Mouse (Mus musculus): ENCODE measurements around the gene Tle1.

The Tle1 gene

DNA sequence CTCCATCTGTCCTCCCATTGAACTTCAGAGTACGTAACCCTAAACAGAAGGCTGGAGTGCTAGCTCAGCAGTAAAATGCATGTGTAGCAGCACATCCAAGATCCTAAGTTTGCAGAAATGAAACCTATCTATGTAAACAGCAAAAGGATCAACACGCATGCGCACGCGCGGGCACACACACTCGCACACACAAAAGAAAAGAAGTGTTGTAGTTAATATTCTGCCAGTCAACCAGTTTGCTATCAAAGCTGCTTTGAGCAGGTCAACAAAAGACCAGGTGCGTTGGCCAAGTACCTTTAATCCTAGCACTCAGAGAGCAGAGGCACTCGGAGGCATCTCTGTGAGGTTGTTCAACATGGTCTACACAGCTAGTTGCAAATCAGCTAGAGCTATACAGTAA, 35.0 kb downstream of the Tle1 start:
- no peak for ATAC-seq (ENCODE audit: low TSS enrichment)

DNA sequence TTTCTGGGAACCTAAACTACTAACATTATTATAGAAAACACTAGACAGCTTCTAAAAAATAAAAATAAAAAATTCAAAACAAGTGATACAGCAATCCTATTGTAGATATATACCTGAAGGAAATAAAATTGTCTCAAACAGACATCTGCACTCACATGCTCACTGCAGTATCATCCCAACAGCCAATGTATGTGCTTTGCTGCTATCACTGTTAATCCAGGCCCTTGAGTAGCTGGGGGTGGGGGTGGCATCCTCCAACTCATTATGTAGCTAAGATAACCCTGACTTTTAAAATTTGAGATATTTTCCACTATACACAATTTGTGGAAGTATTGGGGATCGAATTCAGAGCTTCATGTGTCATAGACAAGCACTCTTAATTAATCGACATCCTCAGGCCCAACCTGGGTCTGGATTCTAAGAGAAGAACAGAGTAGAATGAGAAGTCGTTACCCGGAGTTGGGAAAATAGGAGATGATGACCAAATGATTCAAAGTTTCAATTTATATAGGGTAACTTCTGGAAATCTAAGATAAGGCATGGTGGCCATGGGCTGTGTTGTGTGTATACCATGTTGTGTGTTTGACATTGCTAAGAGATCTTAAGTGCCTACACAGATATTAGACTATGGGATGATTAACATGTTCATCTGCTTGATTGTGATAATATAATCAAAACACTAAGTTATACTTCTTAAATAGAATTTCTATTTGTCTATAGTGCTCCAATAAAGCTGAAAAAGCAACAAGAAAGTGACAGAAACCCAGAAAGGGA, 38.1 kb downstream of the Tle1 start:
- no peak for ATAC-seq (ENCODE audit: low TSS enrichment)

DNA sequence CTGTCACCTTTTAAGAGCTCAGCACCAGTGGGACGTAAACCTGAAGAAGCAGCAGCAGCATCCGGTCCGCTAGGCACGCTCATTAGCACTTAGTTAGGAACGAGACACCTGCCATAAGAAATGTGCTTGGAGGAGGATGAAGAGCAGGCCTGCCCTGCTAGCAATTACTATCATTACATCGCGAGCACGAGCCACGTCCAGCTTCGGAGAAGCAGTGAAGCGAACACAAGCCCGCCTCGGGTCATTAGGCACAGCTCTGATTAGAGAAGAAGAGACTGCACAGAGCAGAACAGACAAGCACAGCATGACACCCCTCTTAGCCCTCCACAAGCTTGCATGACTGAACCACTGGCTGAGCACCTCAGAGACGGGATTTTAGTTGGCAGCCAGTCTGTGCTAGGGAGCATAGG, 40.6 kb downstream of the Tle1 start:
- ATAC-seq (ENCODE audit: low TSS enrichment), result no peak

DNA sequence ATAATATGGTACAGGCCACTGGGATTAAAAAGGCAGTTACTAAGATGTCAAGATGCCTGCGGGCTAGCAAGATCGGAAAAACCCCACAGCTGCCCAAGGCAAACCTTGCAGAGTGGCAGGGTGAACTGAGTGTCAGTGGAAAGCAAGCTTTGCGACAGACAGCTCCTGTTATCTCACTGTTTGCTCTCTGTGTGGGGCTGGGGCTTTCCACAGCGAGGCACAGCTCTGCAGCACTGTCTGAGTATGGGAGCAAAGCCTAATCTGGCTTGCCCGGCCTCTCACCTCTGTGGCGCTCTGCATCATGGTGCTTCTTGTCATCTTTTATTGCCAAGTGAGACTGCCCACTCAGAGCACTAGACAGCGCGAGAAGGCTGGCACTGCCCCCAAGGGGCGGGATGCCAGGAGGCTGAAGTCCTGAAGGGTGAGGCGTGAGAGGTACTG, 42.8 kb downstream of the Tle1 start:
- ATAC-seq (ENCODE audit: low TSS enrichment), result peak; percentile 45; the same call in 1 of the 2 replicates

DNA sequence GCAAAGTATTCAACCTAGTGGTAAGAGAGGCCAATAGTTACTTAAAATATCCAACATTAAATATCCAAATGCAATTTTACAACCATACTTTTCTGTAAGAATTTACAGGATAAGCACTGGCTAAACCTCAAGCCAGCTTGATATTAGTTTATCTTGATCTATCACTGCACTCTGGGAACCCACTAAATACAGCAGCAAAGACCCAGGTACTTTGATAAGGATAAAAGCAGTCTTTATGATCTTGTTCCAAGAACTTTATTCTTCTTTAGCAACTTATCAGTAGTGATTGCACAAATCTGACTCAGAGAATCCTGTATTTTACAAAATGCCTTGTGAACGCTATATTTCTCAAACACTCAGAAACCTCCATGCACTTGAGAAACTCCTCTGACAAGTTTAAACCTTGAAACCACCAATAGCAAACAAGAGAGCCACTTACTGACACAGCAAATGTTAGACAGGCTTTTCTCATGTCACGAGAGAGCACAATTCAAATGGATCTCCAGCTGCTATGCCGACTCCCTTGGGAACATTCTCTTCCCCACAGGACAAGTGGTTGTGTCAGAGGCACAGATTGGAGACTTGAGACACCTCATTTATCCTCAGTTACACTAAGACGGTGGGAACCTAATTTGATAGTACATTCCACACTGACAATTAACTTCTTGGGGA, 50.1 kb downstream of the Tle1 start:
- ATAC-seq (ENCODE audit: low TSS enrichment), result no peak

DNA sequence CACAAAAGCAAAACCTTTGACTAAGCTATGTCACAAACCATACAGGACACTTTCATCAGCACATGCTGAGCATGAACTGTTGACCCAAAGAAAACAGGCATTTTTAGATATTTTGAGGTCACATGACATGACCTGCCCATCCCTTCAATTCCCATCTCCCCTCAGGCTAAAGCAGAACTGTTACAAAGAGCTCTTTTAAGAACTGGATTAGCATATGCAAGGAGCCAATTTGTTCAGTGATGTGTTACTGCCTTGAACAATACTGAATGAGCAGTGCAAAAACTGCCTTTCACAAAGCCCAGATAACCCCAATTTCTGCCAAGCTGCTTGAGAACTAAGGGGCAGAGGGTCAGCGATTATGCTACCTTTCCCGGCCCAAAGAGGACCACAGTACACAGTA, 54.7 kb downstream of the Tle1 start:
- ATAC-seq (ENCODE audit: low TSS enrichment), result peak; percentile 68

DNA sequence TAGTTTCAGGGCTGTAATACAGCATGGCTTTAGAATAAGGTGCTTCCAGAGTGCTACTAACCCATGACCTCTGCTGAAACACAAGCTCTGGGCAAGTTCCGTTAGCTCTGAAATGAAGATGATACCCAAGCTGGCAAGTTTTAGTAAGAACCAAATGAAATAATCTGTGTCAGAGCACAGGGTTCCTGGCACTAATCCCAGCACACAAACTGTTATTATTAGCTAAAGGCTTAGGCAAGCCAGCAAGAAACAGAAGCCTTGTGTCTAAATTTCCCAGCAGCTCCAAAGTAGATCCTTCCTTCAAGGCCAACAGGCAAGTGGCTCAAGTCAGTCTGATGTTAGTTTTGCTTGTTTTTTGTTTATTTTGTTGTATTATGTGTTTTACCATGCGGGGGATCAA, 56.2 kb downstream of the Tle1 start:
- ATAC-seq (ENCODE audit: low TSS enrichment), result peak; percentile 56

DNA sequence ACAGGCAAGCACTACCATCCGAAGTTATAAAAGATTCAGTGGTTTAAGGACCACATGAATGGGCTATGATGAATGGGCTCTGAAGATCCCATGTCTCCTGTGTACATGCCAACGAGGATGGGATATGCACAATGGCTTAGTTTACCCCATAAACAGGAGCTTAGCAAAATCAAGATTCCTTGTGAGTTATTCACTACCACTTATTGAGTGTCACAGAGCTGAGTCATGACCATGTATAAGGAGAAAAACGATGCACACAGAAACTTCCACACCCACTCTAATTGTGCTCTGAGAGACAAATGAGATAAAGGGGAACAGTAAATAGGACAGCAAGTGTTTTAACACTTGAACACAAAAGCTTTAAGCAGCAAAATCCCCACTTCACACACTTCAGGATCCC, 60.0 kb downstream of the Tle1 start:
- no peak; the same call in 1 of the 2 replicates for ATAC-seq (ENCODE audit: low TSS enrichment)

DNA sequence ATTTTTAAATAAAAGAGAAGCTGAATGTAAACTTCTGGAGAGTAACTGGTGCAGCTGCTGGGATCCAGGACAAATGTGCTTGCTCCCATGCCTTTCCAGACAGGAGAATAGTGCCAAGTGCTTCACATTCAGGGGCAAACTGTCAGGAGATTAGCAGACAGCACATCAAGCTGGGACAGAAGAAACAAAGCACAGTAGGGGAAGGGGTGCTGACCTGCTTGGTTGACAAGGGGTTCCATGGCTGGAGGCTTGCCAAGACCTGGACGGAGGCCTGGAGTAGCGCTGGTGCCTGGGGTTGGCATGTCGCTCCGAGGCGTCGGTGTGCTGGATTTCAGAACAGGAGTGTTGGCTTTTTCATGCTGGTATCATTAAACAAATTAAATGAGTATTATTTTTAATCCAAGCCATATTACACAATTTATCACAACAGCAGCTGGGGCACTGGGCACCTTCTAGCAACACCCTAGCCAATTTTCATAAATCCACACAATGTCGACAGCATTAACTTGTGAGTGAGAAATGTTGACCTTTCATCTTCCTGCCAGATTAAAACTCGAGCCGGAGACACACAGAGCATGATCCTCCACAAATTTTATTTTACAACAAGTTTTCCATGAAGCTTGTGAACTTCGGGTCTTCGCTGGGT, 61.1 kb downstream of the Tle1 start:
- ATAC-seq (ENCODE audit: low TSS enrichment), result no peak

DNA sequence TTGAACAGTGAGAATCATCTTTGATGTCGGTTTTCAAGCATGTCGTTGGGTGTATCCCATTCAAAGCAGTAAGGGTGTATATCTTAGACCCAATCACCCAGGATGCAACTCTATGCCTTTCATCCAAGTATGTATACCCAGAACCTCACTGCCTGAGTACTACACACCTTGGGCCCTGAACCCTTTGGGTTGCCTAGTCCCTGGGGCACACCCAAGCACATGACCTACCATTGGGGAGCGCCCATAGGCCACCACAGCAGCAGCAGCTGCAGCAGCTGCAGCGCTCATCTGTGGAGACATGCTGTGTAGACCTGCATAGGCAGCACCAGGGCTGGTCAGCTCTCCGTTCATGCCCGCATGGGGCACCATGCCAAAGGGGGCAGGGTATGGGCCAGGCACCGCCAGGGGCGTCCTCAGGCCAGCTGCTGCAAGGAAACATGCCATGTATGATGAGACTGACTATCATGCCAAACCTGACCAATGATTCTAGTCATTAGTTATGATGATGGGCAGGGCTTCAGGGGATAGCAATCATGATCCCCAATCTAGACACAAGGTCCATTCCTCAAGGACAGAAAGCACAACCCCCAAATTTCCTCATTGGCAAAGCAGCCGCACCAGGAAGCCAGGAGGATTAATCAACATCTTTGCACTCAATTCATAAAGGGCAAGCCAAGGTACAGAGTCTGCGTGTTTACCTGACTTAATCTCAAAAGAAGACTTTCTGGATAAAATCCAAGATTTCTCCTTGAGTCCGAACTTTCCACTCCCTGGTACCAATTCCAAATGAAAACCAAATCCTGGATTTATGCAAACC, 62.2 kb downstream of the Tle1 start:
- no peak for ATAC-seq (ENCODE audit: low TSS enrichment)

DNA sequence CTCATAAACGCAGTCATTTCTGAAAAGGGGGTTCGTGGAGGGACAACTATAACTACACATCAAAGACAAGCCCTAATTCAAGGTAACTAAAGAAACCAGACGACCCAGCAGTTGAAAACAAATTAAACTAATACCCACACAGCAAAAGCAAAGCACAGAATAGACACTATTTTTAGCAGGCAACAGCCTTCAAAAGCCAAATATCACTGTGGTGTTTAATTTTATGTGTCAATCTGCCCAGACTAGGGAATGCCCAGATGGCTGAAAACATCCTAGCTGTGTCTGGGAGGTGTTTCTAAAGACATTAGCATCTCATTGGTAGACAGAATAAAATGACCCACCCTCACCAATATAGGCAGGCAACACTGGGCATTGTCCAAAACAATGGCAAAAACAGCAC, 68.1 kb downstream of the Tle1 start:
- ATAC-seq (ENCODE audit: low TSS enrichment), result peak; percentile 42; the same call in 1 of the 2 replicates

DNA sequence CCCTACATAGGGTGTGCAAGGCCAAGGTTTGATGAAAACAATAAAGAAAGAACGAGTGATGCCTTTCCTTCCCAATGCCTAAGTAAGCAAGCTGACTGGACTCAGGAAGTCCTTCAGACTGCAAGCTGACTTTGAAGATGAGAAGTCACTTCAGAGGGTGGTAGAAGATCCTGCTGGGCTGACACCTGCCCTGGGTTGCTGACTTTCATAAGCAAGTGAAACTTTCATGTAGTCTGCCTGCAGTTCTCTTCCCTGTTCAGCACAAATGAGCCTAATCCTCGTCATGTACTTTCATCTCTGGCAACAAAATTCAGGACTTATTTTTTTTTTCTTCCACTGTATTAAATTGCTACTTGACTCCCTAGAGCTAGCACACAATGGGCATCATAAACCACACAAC, 73.1 kb downstream of the Tle1 start:
- no peak for ATAC-seq (ENCODE audit: low TSS enrichment)

DNA sequence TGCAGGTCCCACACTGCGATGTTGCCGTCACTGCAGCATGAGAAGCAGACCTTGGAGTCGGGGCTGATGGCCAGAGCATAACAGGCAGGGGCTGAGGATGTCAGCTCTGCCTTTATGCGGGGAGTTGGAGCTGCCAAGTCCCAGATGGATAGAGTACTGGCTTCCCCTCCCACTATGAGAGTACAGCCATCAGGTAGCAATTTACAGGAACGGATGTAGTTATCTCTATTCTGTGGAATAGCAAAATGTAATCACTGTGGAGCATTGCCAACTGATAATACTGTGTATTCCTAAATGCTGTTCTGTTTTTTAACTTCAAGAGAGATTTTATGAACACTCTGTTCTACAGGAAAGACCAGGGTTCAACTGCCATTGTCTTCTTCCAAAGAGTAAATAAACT, 75.9 kb downstream of the Tle1 start:
- no peak for ATAC-seq (ENCODE audit: low TSS enrichment)

DNA sequence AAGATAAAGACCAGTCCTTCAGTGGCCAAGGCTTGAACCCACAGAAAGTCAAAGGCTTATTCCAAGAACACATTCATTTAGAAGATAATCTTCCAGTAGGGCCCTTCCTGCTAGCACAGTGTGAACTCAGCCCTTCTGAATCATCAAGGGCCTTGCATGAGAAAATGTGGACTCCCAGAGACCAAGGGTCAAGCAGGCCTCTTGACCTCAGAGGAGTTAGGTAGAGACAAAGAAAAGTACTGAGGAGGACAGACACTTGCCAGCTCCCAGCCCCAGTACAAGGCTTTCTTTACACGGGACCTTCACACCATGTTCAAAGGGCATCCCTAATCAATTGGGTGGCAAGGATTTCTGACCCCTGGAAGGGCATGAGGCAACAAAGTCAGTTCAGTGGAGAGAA, 77.9 kb downstream of the Tle1 start:
- no peak for ATAC-seq (ENCODE audit: low TSS enrichment)

DNA sequence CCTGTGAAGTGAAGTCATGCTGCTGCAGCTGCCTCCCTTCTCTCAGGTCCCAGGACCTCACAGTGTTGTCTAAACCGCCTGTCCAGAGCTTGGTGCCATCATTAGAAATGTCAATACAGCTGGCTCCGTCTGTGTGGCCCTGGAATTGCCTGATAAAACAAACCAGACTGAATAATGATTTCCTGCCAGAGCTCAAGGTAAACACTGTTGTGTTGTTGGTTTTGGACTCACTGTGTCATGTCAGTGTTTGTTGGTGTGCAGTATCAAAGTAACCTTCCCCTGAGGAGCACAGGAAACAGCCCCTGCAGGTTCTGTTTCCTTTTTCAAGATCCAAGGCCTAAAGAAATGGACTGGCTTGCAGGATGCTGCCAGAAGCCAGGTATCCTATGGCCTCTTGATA, 78.4 kb downstream of the Tle1 start:
- ATAC-seq (ENCODE audit: low TSS enrichment), result no peak

DNA sequence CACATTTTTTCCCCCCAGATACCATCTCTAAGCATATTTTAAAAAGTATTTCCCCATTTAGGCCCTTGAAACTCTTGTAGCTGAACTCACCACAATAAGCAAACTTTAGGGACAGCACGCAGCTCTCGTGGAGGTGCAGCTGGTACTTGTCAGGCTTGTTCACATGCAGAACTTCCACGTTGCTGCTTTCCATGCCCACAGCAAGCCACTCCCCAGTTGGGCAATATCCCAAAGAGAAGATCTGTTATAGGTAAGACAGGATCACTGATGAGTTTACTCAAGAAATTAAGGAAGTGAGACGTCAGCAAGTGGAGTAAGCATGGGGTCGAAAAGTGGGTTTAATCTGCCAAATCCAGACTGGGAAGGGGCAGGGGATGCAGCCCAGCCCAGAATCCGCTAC, 80.7 kb downstream of the Tle1 start:
- no peak for ATAC-seq (ENCODE audit: low TSS enrichment)

DNA sequence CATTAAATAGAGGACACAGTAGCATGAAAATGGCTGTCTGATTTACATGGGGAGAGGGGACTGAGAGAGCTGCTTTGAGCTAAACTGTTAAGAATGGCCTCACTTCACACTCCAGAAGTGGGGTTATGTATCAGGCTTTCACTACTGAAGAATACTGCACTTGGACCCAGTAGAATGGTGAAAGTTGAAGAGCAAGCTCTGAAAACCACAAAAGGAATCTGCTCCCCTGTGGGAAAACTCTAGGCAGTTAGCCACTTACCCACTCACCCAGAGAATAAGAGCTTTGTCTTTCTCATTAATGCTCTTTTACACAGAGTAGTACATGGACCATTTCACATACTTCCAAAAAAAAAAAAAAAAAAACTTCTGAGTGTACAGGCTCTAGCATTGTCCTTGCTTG, 95.0 kb downstream of the Tle1 start:
- ATAC-seq (ENCODE audit: low TSS enrichment), result peak; percentile 22; the same call in 1 of the 2 replicates

DNA sequence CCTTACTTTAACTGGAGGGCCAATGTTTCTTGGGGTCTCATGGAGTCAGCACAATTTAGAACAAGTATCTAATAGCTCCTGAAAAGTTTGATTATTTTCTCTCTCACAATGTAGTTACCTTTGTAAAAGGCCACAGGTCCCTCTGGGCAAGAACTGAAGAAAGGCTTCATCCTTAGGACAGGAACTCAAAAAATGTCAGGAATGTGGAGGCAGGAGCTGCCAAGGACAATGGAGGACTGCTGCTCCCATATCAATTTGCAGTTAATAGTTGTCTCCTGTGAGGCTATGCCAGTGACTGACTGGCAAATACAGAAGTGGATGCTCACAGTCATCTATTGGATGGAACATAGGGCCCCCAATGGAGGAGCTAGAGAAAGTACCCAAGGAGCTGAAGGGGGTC, 96.5 kb downstream of the Tle1 start:
- no peak for ATAC-seq (ENCODE audit: low TSS enrichment)

DNA sequence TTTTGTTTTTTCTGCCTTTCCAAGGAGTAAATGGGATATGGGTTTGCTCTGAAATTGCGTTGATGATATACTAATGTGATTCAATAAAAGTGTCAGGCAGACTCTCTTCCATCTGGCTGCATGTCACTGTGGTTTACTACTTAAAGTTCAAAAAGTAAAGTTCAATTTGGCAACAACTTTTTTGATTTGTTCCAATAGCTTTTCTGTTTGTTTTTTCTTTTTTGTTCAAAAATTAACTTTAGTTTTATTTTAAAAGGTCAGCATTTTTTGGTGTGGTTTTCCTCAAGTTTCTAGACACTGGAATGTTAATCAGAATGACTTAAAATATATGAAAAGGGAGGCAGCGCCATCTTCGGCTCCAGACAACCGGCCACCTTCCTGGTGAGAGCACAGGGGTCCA, 112.9 kb downstream of the Tle1 start:
- ATAC-seq (ENCODE audit: low TSS enrichment), result no peak

DNA sequence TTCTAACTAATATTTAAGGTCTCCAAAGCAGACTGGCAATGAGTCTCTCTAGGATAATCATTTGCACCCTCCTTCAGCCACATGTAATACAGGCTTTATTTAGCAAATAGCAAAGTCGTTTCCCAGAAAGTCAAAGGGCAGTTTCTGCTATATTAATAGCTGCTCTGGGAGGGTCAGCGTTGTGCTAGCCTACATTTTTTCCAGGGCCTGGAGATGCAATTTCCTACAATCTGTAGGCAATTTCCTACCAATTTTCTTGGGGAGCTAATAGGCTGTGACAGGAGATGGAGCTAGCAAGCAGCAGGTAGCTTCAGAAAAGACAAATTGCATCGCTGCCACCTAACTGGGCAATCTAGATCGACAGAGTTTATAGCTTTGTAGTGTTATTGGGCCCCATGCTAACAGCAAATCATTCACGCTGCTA, 131.6 kb downstream of the Tle1 start:
- no peak for ATAC-seq (ENCODE audit: low TSS enrichment)

DNA sequence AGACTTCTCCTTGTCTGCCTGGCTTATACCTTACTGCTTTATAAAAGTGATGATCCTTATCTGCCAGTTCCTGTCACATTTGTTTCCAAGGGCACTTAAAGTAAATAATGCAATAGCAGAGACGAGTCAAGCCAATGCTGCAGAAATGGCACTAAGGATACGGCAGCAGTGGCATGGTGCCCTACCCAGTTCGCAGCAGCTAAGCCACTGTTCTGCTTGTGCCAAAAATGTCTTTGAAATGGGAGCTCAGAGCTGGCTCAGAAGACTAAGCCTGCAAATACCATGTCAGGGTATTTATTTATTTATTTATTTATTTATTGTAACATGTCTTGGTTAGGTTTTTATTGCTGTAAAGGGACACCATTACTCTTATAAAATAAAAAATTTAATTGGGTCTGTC, 132.8 kb downstream of the Tle1 start:
- ATAC-seq (ENCODE audit: low TSS enrichment), result no peak

Data from frontal cortex, adult (tissue).